Mouse (Mus musculus): Measurements from ENCODE around the gene Gm38392. TPM values are rescaled to one million over a fixed set of nuclear protein-coding genes. Genes with fewer than 3 reads are reported as not detected.
"Not testable (repeated sequence)": the region's sequence is repeated elsewhere in the genome, so short reads cannot be mapped to it uniquely, and the experiment has no call there.

Gene Gm38392
- polyA plus RNA-seq, 1 experiment from 2014 or later = 0.33 TPM

DNA sequence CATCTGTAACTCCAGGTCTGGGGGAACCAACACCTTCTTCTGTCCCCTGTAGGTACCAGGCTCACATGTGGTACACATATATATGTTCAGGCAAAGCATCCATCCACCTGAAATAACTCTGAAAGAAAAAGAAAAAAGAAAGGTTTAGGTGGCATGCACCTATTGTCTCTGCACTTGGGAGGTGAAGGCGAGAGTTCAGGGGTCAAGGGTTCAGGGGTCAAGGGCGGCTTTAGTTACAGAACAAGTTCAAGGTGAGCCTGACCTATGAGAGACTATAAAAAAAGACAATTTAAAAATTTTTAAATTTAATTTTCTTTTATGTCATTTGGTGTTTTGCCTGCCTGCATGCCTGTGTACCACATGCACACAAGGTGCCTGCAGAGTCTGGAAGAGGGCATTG is 7.0 kb downstream of the Gm38392 start:
- no peak for DNase-seq (ENCODE audit: low spot score)

DNA sequence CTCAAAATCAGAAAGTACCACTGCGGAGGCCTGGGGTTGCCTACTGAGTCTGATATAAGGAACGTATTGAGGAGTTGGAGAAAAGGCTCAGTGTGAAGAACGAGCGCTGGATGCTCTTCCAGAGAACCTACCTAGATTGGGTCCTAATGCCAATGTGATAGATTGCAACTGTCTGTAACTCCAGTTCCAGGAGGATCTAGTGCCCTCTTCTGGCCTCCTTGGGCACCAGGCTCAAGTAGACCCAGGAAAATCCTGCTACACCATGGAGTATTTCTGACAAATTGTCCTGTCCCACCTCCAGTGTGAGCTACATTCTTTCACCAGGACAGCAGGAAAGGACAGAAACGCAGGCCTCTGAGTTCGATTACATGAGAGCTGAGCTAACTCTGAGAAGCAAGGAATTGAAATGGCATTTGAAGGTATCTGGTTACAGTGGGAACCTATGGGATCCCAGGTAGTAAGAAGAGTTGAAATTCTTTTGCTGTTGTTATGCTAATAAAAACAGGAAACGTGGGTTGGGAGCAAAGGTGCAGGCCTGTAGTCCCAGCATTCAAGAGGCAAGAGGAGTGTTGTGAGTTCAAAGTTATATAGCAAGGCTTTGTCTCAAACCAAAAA is 10.4 kb downstream of the Gm38392 start:
- DNase-seq (ENCODE audit: low spot score) = no peak

- no peak for DNase-seq (ENCODE audit: low spot score)
Observed at GRCm38 (mm10) chr3:88276121-88276520, 10.9 kb downstream of the Gm38392 start.

DNA sequence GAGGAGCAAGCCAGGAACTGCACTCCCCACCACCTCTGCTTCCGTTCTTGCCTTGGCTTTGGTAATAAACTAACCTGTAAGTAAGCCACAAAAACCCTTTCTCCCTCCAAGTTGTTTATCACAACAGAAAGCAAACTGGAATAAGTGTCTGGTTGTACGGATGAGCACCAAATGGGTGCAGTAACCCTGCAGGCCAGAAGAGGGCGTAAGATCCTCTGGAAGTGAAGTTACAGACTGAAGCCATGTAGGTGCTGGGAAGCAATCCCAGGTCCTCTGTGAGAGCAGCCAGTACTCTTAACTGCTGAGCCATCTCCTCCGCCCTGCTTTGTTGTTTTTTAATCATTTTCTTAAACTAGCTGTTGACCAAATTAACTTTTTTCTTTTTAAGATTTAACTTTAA is 13.0 kb downstream of the Gm38392 start:
- no peak for DNase-seq (ENCODE audit: low spot score)

GRCm38 (mm10) chr3:88271859-88272258 is 15.2 kb downstream of the Gm38392 start:
- no peak for DNase-seq (ENCODE audit: low spot score)

DNA sequence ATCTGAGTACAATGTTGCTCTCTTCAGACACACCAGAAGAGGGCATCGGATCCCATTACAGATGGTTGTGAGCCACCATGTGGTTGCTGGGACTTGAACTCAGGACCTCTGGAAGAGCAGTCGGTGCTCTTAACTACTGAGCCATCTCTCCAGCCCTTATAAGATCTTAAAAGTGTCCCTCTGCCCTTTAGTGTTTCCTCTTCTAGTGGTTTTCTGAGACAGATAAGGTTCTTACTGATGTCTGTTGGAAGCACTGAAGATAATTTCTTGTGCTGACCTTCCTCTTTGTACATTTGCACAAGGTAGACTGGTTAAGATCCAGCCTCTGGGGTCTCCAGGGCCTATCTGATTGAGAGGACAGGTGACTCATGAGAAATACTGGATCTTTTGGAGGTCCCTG is 15.7 kb downstream of the Gm38392 start:
- not testable (repeated sequence) for DNase-seq (ENCODE audit: low spot score)

DNA sequence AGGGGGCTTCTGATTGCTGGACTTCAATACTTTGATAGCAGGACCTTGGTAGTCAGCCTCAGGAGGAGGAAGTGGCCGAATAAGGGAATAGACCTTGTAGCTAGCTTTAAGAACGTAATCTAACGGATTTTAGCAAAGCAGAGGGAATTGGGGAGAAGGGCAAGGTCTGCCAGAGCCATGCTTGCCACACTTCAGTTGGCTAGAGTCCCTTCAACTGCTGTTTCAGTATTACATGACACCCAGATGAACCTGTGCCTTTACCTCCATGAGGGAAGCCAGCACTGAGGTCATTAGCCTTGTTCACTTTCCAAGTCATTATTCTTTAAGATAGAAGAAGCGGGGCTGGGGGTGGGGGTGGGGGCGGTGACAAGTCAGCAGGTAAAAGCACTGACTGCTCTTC is 18.0 kb downstream of the Gm38392 start:
- no peak for DNase-seq (ENCODE audit: low spot score)

- not testable (repeated sequence) for DNase-seq (ENCODE audit: low spot score)
Observed at GRCm38 (mm10) chr3:88268014-88268413, 19.0 kb downstream of the Gm38392 start.

- DNase-seq (ENCODE audit: low spot score) = no peak
Observed at GRCm38 (mm10) chr3:88262346-88262745, 24.7 kb downstream of the Gm38392 start.

- no peak for DNase-seq (ENCODE audit: low spot score)
Observed at GRCm38 (mm10) chr3:88256382-88256781, 30.6 kb downstream of the Gm38392 start.

DNA sequence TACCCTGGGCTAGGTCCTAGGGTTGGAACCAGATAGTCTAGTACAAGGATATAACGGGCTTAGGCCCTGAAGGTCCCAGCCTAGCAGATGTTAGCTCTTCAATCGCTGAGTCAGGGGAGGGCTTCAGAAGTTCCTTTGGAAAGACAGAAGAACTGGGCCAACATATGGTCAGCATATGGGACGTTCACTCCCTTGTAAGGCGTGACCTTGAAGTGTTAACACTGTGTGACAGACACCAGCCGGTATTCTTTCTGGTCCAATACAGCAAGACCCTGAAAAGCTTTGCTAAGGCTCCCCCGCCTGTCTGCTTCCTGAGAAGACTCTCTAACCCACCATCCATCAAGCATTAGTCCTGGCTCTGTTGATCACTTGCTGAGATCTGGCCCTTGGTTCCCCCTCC is 31.1 kb downstream of the Gm38392 start:
- no peak for DNase-seq (ENCODE audit: low spot score)

DNA sequence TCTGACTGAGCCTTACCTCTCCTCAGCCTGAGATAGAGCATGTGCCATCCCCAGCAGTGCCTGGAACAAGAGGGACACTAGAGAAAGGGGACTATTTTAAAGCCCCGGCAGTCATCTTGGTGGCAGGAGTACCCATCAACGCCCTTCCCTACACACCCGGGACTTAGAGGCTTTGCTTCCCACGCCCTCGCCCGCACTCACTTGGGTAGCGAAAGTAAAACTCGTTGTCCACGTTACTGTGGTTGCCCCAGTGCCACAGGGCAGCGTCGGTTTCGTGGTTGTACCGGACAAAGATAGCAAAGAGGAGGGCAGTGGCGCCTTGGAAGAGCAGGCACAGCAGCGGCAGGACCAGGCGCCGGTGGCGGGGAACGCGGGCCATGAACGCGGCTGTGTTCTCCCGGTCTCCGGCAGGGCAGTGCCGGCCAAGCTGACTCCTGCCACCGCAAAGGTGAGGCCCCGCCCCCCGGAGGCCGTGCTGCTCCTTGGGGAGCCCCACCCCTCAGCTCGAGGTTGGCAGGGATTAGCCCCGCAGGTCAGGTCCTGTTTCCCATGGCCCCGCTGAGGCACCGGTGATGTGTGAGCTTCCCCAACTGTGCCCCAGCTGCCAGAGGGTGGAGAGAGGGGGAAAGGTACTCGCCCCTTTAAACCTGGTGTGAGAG is 32.6 kb downstream of the Gm38392 start, which contains the start of gene Rhbg:
Rhbg (minus strand) TSS at position 442 of the 659 bp plus-strand sequence.
- no peak for DNase-seq (ENCODE audit: low spot score)

DNA sequence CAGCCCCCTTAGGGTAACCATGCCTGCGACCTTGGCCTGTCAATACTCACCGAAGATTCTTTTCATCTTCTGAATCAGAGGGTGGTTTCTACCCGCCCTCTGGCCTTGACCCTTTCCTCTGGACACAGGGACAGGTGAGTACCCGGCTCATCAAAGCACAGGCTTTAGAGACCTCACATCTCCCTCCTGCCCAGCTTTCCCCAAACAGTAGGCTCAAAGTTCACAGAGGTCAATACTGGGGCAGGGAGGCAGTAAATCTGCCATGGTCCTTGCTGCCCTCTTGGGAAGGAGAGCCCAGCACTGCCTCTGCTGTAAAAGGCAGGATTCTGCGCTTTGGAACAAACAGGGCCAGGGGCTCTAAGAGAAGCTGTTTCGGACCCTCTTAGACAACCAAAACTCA is 34.3 kb downstream of the Gm38392 start:
- no peak for DNase-seq (ENCODE audit: low spot score)

DNA sequence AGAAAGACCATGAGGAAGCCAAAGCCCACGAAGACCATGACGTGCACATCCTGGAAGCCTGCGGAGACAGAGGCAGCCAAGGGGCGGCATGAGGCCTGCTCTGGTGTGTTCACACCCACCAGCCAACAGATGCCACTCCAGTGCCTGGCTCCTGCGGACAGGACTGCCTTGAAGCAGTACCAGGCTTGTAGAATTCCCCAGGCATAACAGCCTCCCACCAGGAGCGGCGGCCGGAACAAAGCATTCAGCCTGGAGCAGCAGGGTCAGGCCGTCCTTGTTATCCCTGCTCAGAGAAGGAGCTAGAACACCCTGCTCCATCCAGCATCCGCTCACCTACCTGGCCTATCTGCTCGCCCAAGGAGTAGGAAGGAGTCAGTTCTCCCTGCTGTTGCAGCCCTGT is 38.6 kb downstream of the Gm38392 start:
- DNase-seq (ENCODE audit: low spot score) = no peak

- DNase-seq (ENCODE audit: low spot score) = no peak
Observed at GRCm38 (mm10) chr3:88247666-88248065, 39.3 kb downstream of the Gm38392 start.

DNA sequence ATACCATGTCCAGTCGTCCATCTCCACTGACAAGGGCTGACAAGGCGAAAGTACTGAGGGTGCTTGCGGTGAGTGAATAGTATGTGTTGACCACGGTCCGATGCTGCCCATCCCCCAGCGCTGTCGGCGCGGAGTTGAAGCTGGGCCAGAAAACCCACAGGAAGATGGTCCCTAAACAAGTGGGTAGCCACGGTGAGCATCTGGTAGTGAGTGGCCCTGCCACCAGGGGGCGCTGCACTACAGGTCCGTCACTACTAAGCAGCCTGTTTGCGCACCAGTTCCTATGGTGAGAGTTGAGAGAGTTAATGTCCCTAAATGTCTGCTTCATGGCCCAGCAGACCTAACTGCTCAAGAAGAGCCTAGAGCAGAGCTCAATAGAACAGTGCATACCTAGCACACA is 41.2 kb downstream of the Gm38392 start:
- peak; percentile 78 for DNase-seq (ENCODE audit: low spot score)

DNA sequence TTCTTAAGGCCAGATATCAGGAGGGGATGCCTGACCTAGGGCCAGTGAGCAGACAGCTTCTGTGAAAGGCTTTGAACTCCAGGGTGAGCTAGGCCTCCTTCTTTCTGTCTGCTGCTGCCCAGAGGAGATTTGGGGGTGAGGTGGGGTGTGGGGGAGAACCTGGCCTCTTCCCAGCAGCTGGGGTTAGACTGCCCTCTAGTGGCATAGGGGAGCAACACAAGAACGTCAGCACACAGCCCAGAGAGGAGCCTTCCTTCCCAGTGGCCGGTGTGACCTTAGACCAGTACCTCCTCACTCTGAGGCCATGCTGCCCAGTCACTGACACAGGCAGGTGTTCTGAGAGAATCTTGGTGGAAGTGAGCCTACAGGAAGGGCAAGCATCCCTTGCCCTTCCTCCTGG is 42.9 kb downstream of the Gm38392 start:
- DNase-seq (ENCODE audit: low spot score) = peak; percentile 63

GRCm38 (mm10) chr3:88242531-88242930 is 44.5 kb downstream of the Gm38392 start:
- peak; percentile 73 for DNase-seq (ENCODE audit: low spot score)

GRCm38 (mm10) chr3:88241045-88241786 is 45.8 kb downstream of the Gm38392 start:
- no peak for DNase-seq (ENCODE audit: low spot score)

DNA sequence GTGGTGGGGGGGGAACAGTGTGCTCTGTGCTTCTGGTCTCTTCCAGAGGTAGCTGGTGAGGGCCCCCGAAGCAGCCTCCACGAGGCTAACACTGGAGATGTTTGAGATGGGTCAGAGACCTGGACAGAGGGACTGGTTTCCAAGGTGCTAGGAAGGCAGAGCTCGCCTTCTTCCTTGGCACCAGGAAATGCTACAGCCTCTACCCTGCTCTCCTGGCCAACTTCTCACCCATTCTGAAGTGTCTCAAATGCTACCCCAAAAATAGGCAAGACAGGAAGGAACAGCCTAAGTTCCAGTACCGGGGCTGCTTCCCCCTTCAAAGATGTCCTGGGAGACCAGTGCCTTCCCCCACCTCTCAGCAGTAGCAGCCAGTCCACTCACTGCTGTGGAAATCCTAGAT is 47.6 kb downstream of the Gm38392 start:
- DNase-seq (ENCODE audit: low spot score) = no peak

- no peak for DNase-seq (ENCODE audit: low spot score)
Observed at GRCm38 (mm10) chr3:88238866-88239391, 48.1 kb downstream of the Gm38392 start.

DNA sequence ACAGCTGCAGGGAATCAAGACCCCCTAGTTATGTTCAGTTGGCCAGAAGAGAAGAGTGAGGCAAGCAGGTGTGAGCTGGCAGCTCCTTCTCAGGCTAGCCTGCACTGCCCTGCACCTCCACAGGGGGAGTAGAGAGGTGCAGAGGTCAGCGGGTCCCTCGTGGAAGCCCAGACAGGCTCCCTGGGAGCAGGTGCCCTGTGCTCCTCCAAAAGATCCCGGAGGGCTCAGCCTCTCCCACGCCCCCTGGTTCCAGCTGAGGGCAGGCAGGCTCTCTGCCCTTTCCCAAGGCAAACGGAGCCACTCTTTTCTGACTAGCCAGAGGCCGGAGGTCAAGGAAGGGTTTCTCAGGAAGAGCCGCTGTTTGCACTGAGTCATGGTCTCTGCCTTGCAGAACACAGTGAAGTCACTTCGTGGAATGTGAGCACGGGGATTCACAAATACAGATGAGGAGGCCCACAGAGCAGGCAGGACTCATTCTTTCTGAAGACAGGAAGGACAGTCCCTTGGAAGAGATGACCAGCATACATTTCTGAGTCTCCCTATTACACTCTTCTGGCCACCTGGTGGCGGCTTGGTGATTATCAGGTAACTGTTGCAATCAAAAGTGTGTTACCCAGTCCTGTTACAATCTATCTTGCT is 49.3 kb downstream of the Gm38392 start:
- peak; percentile 45 for DNase-seq (ENCODE audit: low spot score)

All from thymus, postnatal 0 days (tissue).